Mouse (Mus musculus): Measurements from ENCODE around the gene H2-M10.6.
A peak's percentile ranks its signal among the peaks of the same experiment; 100 is the strongest.

H2-M10.6 gene

GRCm38 (mm10) chr17:36843696-36844095, 31.7 kb downstream of the H2-M10.6 start:
- no peak for DNase-seq

- DNase-seq: no peak
These were observed 32.3 kb downstream of the H2-M10.6 start for GRCm38 (mm10) chr17:36844286-36844719.

GRCm38 (mm10) chr17:36844725-36845124, 32.8 kb downstream of the H2-M10.6 start:
- DNase-seq: no peak

GRCm38 (mm10) chr17:36848911-36849310, 36.9 kb downstream of the H2-M10.6 start:
- DNase-seq: no peak

GRCm38 (mm10) chr17:36849992-36850391, 38.0 kb downstream of the H2-M10.6 start:
- no peak for DNase-seq

GRCm38 (mm10) chr17:36851200-36851599, 39.2 kb downstream of the H2-M10.6 start:
- DNase-seq: peak in 1 of 2 experiments; percentile 27

- no peak for DNase-seq
These were observed 39.7 kb downstream of the H2-M10.6 start for GRCm38 (mm10) chr17:36851627-36852026.

- no peak for DNase-seq
These were observed 43.5 kb downstream of the H2-M10.6 start for GRCm38 (mm10) chr17:36855484-36855883.

- no peak for DNase-seq
These were observed 44.3 kb downstream of the H2-M10.6 start for GRCm38 (mm10) chr17:36856236-36856635.

GRCm38 (mm10) chr17:36858181-36858580, 46.2 kb downstream of the H2-M10.6 start:
- no peak for DNase-seq

- no peak for DNase-seq
These were observed 49.7 kb downstream of the H2-M10.6 start for GRCm38 (mm10) chr17:36861680-36862079.

All from kidney, postnatal 4 days (tissue).